Comparison of ENCODE assay signal across 8 mouse cellular contexts in the genomic region with DNA sequence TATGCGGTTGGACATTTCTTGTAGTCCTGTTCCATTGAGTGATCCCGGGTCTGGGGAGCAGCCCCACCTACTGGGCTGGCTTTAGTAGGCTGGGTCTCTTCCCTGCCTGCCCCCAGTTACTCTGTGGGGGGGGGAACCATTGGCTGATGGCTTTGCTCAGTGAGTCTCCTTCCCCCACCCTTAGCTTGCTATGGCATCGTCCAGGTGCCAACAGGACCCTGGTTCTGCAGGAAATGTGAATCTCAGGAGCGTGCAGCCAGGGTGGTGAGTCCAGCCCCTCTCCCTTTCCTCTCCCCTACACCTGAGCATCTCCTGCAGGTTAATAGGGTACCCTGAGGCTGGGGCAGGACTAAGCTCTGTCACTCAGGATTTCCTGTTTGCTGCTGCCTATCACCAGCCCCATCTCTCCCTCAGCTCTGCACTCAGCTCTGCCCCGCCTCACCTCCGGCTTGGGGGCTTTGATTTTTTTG. TPM values are rescaled to one million over a fixed set of nuclear protein-coding genes. Genes with fewer than 3 reads are reported as not detected.
A peak's percentile ranks its signal among the peaks of the same experiment; 100 is the strongest.
DNase-seq lines count a peak whose midpoint lies in the region; ATAC-seq and TF ChIP-seq lines count a peak whose summit lies in the region.

No protein-coding gene starts in this region.

- peaks cover 44% of the 10 kb centered on the region for H3K36me3 ChIP-seq in heart, embryonic 10.5 days
- H3K36me3 ChIP-seq in hindbrain, postnatal 0 days (ENCODE audit: insufficient read depth, low read length) = peaks cover 17% of the 10 kb centered on the region; the same call in 1 of the 2 replicates
- no peaks in the 10 kb centered on the region for H3K36me3 ChIP-seq in lung, postnatal 0 days (ENCODE audit: insufficient read depth, low read length)

- H3K27me3 ChIP-seq in heart, embryonic 10.5 days (ENCODE audit: insufficient read depth, poor library complexity, severe bottlenecking) = 0 out of 2 replicates have a peak, but pooled peaks cover 11% of the 10 kb centered on the region
- peaks cover 9% of the 10 kb centered on the region; the same call in 1 of the 2 replicates for H3K27me3 ChIP-seq in hindbrain, postnatal 0 days (ENCODE audit: insufficient read depth, low read length)
- H3K27me3 ChIP-seq in lung, postnatal 0 days (replicated peaks; ENCODE audit: insufficient read depth, low read length) = 0 out of 2 replicates have a peak, but pooled peaks cover 5% of the 10 kb centered on the region

- no peak for TF ChIP-seq CTCF in hindbrain, postnatal 0 days (IDR thresholded peaks at IDR 0.05; ENCODE audit: low read depth)
- TF ChIP-seq CTCF in lung, postnatal 0 days (IDR thresholded peaks at IDR 0.05) = peak; percentile 28; the same call in 1 of the 2 replicates

- peak overlapping the region; percentile 62; the same call in 1 of the 2 replicates for H3K9ac ChIP-seq in hindbrain, postnatal 0 days (replicated peaks; ENCODE audit: low read length)
- no peak overlapping the region for H3K9ac ChIP-seq in lung, postnatal 0 days (replicated peaks; ENCODE audit: low read depth)

- intact Hi-C loops in heart, postnatal 36 days (cut with DNase I) = loop anchor here (1.0 kb wide), 1 partner anchor 20 kb away; a partner anchor contains a TSS
- intact Hi-C loops in left cerebral cortex, postnatal 10 days (cut with DNase I) = loop anchor here (5.0 kb wide), 1 partner anchor 32 kb away; no protein-coding TSS in a partner anchor

- peak overlapping the region; percentile 97 for H3K27ac ChIP-seq in heart, embryonic 10.5 days
- no peak overlapping the region for H3K27ac ChIP-seq in brown adipose tissue, adult 24 weeks (replicated peaks; ENCODE audit: low read depth, low read length)
- H3K27ac ChIP-seq in hindbrain, postnatal 0 days = no peak overlapping the region
- no peak overlapping the region for H3K27ac ChIP-seq in lung, postnatal 0 days (ENCODE audit: low read length)

- H3K9me3 ChIP-seq in heart, embryonic 10.5 days = no peaks in the 10 kb centered on the region
- H3K9me3 ChIP-seq in hindbrain, postnatal 0 days (ENCODE audit: low read length) = no peaks in the 10 kb centered on the region
- H3K9me3 ChIP-seq in lung, postnatal 0 days (ENCODE audit: low read length) = no peaks in the 10 kb centered on the region

- no peak for ATAC-seq in hindbrain, postnatal 0 days
- ATAC-seq in lung, postnatal 0 days = no peak
- ATAC-seq in erythroblast, adult 5-6 weeks (replicated peaks; ENCODE audit: low FRiP score, poor library complexity, severe bottlenecking) = no peak

- H3K4me1 ChIP-seq in heart, embryonic 10.5 days = peaks cover 69% of the 10 kb centered on the region
- H3K4me1 ChIP-seq in brown adipose tissue, adult 24 weeks (ENCODE audit: control insufficient read depth, insufficient read depth, insufficient read length, low read length) = peaks cover 2% of the 10 kb centered on the region; the same call in 1 of the 2 replicates
- H3K4me1 ChIP-seq in hindbrain, postnatal 0 days (ENCODE audit: insufficient read depth, low read length) = peaks cover 11% of the 10 kb centered on the region; the same call in 1 of the 2 replicates
- H3K4me1 ChIP-seq in lung, postnatal 0 days (ENCODE audit: insufficient read depth, low read depth, low read length) = peaks cover 22% of the 10 kb centered on the region

- H3K4me2 ChIP-seq in hindbrain, postnatal 0 days (ENCODE audit: low read depth, low read length) = peak overlapping the region; percentile 92
- H3K4me2 ChIP-seq in lung, postnatal 0 days (replicated peaks; ENCODE audit: low read depth, low read length) = peak overlapping the region; percentile 81

- peak overlapping the region; percentile 91 for H3K4me3 ChIP-seq in heart, embryonic 10.5 days
- H3K4me3 ChIP-seq in brown adipose tissue, adult 24 weeks (ENCODE audit: insufficient read depth, low read depth, low read length) = peak overlapping the region; percentile 46
- H3K4me3 ChIP-seq in hindbrain, postnatal 0 days (ENCODE audit: low read length) = peak overlapping the region; percentile 87
- peak overlapping the region; percentile 86 for H3K4me3 ChIP-seq in lung, postnatal 0 days (ENCODE audit: low read depth, low read length)

- TF ChIP-seq EP300 in lung, postnatal 0 days (IDR thresholded peaks at IDR 0.05) = no peak

- 33% methylated on average over 6 of the region's 6 CpGs for WGBS in heart, embryonic 10.5 days
- WGBS in hindbrain, postnatal 0 days = 32% methylated on average over 6 of the region's 6 CpGs
- 21% methylated on average over 6 of the region's 6 CpGs for WGBS in lung, postnatal 0 days

- no peak for DNase-seq in heart, embryonic 10.5 days (ENCODE audit: low spot score)
- DNase-seq in heart, postnatal 36 days = no peak
- no peak for DNase-seq in hindbrain, postnatal 0 days (ENCODE audit: low spot score)
- peak; percentile 55 for DNase-seq in lung, postnatal 0 days (ENCODE audit: low spot score)
- DNase-seq in left cerebral cortex, postnatal 10 days (ENCODE audit: extremely low spot score in 1 of 2, low spot score in 2 of 2) = no peak
- no peak for DNase-seq in urinary bladder, postnatal 10 days (ENCODE audit: low spot score)

RNA-seq across cellular contexts. Expression of a gene that starts 1.6 kb away (rescaled TPM):
- 1.7 and 2.2 TPM in 2 replicates for polyA plus RNA-seq in heart, embryonic 10.5 days (2016; fragmentation: Nextera tagmentation; extraction: Ambion mirVana)
- total RNA-seq in heart, postnatal 36 days (2021) = 10 to 100 TPM; 67.0 to 68.8 TPM
- polyA plus RNA-seq in brown adipose tissue, adult 24 weeks (2012; ENCODE audit: insufficient read depth, insufficient read length, missing spikeins) = 10.9 and 12.9 TPM in 2 replicates
- total RNA-seq in hindbrain, postnatal 0 days (2014; rRNA removed) = 43.9 and 60.8 TPM in 2 replicates
- 1.5 and 1.7 TPM in 2 replicates for polyA plus RNA-seq in hindbrain, postnatal 0 days (2015; fragmentation: Nextera tagmentation; extraction: Ambion mirVana)
- 3.0 and 3.5 TPM in 2 replicates for polyA plus RNA-seq in lung, postnatal 0 days (2015; fragmentation: Nextera tagmentation; extraction: Ambion mirVana)
- 1.2 and 1.9 TPM in 2 replicates for total RNA-seq in erythroblast, adult 5-6 weeks (2015; ENCODE audit: low replicate concordance)
- total RNA-seq in erythroblast, adult 5-6 weeks (2017; ENCODE audit: low replicate concordance) = 1.5 and 3.9 TPM in 2 replicates
- 10 to 100 TPM; 66.9 to 71.6 TPM for total RNA-seq in left cerebral cortex, postnatal 10 days (2021)

RNA-seq across cellular contexts. Expression of a gene that starts 20.8 kb away (rescaled TPM):
- 49.8 and 52.8 TPM in 2 replicates for polyA plus RNA-seq in heart, embryonic 10.5 days (2016; fragmentation: Nextera tagmentation; extraction: Ambion mirVana)
- total RNA-seq in heart, postnatal 36 days (2021) = 100 to 1,000 TPM; 146 TPM
- 420 and 579 TPM in 2 replicates for polyA plus RNA-seq in brown adipose tissue, adult 24 weeks (2012; ENCODE audit: insufficient read depth, insufficient read length, missing spikeins)
- total RNA-seq in hindbrain, postnatal 0 days (2014; rRNA removed) = 21.2 and 24.0 TPM in 2 replicates
- polyA plus RNA-seq in hindbrain, postnatal 0 days (2015; fragmentation: Nextera tagmentation; extraction: Ambion mirVana) = 47.6 and 52.0 TPM in 2 replicates
- polyA plus RNA-seq in lung, postnatal 0 days (2015; fragmentation: Nextera tagmentation; extraction: Ambion mirVana) = 59.1 and 63.8 TPM in 2 replicates
- 2.3 TPM in 1 of 2 replicates, not detected in the other for total RNA-seq in erythroblast, adult 5-6 weeks (2015; ENCODE audit: low replicate concordance)
- total RNA-seq in erythroblast, adult 5-6 weeks (2017; ENCODE audit: low replicate concordance) = 1.7 TPM in 1 of 2 replicates, not detected in the other
- 10 to 100 TPM; 34.6 to 37.8 TPM for total RNA-seq in left cerebral cortex, postnatal 10 days (2021)

RNA-seq across cellular contexts. Expression of a gene that starts 35.3 kb away (rescaled TPM):
- 1.9 and 8.5 TPM in 2 replicates for polyA plus RNA-seq in heart, embryonic 10.5 days (2016; fragmentation: Nextera tagmentation; extraction: Ambion mirVana)
- 1 to 10 TPM in 1 of 2 experiments, under 1 TPM in 1; 0.95 to 2.4 TPM for total RNA-seq in heart, postnatal 36 days (2021)
- not detected in 2 replicates for polyA plus RNA-seq in brown adipose tissue, adult 24 weeks (2012; ENCODE audit: insufficient read depth, insufficient read length, missing spikeins)
- 11.0 and 12.0 TPM in 2 replicates for total RNA-seq in hindbrain, postnatal 0 days (2014; rRNA removed)
- 2.3 and 2.4 TPM in 2 replicates for polyA plus RNA-seq in hindbrain, postnatal 0 days (2015; fragmentation: Nextera tagmentation; extraction: Ambion mirVana)
- polyA plus RNA-seq in lung, postnatal 0 days (2015; fragmentation: Nextera tagmentation; extraction: Ambion mirVana) = 3.5 and 4.1 TPM in 2 replicates
- total RNA-seq in erythroblast, adult 5-6 weeks (2015; ENCODE audit: low replicate concordance) = 0.58 TPM in 1 of 2 replicates, not detected in the other
- not detected in 2 replicates for total RNA-seq in erythroblast, adult 5-6 weeks (2017; ENCODE audit: low replicate concordance)
- 10 to 100 TPM; 15.0 to 18.4 TPM for total RNA-seq in left cerebral cortex, postnatal 10 days (2021)

RNA-seq across cellular contexts. Expression of a gene that starts 35.5 kb away (rescaled TPM):
- 9.7 and 13.5 TPM in 2 replicates for polyA plus RNA-seq in heart, embryonic 10.5 days (2016; fragmentation: Nextera tagmentation; extraction: Ambion mirVana)
- total RNA-seq in heart, postnatal 36 days (2021) = 1 to 10 TPM; 5.2 to 7.4 TPM
- polyA plus RNA-seq in brown adipose tissue, adult 24 weeks (2012; ENCODE audit: insufficient read depth, insufficient read length, missing spikeins) = 6.8 and 12.7 TPM in 2 replicates
- 11.3 and 18.0 TPM in 2 replicates for total RNA-seq in hindbrain, postnatal 0 days (2014; rRNA removed)
- 13.3 and 14.8 TPM in 2 replicates for polyA plus RNA-seq in hindbrain, postnatal 0 days (2015; fragmentation: Nextera tagmentation; extraction: Ambion mirVana)
- 10.5 TPM in 2 replicates for polyA plus RNA-seq in lung, postnatal 0 days (2015; fragmentation: Nextera tagmentation; extraction: Ambion mirVana)
- total RNA-seq in erythroblast, adult 5-6 weeks (2015; ENCODE audit: low replicate concordance) = 0.77 TPM in 1 of 2 replicates, not detected in the other
- not detected in 2 replicates for total RNA-seq in erythroblast, adult 5-6 weeks (2017; ENCODE audit: low replicate concordance)
- total RNA-seq in left cerebral cortex, postnatal 10 days (2021) = 10 to 100 TPM; 48.3 to 51.6 TPM

RNA-seq across cellular contexts. Expression of a gene that starts 38.4 kb away (rescaled TPM):
- polyA plus RNA-seq in heart, embryonic 10.5 days (2016; fragmentation: Nextera tagmentation; extraction: Ambion mirVana) = 517 and 557 TPM in 2 replicates
- 100 to 1,000 TPM; 141 to 151 TPM for total RNA-seq in heart, postnatal 36 days (2021)
- 364 and 464 TPM in 2 replicates for polyA plus RNA-seq in brown adipose tissue, adult 24 weeks (2012; ENCODE audit: insufficient read depth, insufficient read length, missing spikeins)
- 453 and 498 TPM in 2 replicates for total RNA-seq in hindbrain, postnatal 0 days (2014; rRNA removed)
- polyA plus RNA-seq in hindbrain, postnatal 0 days (2015; fragmentation: Nextera tagmentation; extraction: Ambion mirVana) = 499 and 523 TPM in 2 replicates
- polyA plus RNA-seq in lung, postnatal 0 days (2015; fragmentation: Nextera tagmentation; extraction: Ambion mirVana) = 350 and 419 TPM in 2 replicates
- total RNA-seq in erythroblast, adult 5-6 weeks (2015; ENCODE audit: low replicate concordance) = 32.4 and 40.3 TPM in 2 replicates
- 37.0 and 48.2 TPM in 2 replicates for total RNA-seq in erythroblast, adult 5-6 weeks (2017; ENCODE audit: low replicate concordance)
- 100 to 1,000 TPM; 153 to 159 TPM for total RNA-seq in left cerebral cortex, postnatal 10 days (2021)
